Mouse (Mus musculus): ENCODE measurements around the gene Plekhg4.

Gene Plekhg4

DNA sequence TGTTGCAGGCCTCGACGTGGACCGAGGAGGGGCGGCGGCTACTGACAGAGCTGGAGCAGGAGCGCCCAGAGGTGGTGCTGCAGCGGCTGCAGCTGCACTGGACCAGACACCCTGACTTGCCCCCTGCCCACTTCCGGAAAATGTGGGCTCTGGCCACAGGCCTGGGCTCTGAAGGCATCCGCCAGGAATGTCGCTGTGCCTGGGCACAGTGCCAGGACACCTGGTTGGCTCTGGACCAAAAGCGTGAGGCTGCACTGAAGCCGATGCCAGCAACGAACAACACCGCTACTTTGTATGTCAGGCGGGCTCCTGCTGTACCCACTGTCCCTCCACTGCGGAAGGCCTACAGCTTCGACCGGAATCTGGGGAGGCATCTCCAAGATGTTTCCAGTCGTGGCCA lies 5.6 kb downstream of the Plekhg4 start:
- Histone ChIP-seq H3K4me1 (replicated peaks; ENCODE audit: low read depth, low read length) (peaks cover 27% of the 10 kb centered on the region), H3K4me3 (replicated peaks; ENCODE audit: low read length) (peak overlapping the region; percentile 74), H3K27me3 (ENCODE audit: insufficient read depth, low read length) (peaks cover 85% of the 10 kb centered on the region), H3K36me3 (ENCODE audit: insufficient read depth, low read length) (no peaks in the 10 kb centered on the region), H3K9me3 (ENCODE audit: low read length) (peaks cover 10% of the 10 kb centered on the region; the same call in 1 of the 2 replicates)
- TF ChIP-seq NANOG (IDR thresholded peaks at IDR 0.05; ENCODE audit: borderline replicate concordance, low read length) (no peak), POU5F1 (IDR thresholded peaks at IDR 0.05; ENCODE audit: borderline replicate concordance, low read length) (no peak), CTCF (conservative IDR thresholded peaks at IDR 0.05; ENCODE audit: low read length) (no peak)

DNA sequence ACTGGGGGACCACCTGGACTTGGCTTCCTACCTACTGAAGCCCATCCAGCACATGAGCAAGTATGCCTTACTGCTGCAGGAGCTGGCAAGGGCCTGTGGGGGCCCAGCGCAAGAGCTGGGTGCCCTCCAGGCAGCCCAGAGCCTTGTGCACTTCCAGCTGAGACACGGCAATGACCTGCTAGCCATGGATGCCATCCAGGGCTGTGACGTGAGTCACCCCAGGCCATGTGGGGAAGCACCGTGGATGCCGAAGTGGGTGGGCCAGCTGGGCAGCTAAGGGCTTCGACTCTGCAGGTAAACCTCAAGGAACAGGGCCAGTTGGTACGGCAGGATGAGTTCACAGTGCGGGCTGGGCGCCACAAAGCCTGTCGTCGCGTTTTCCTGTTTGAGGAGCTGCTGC lies 7.2 kb downstream of the Plekhg4 start:
- no peak overlapping the region for H3K4me3 ChIP-seq (replicated peaks; ENCODE audit: low read length)
- H3K36me3 ChIP-seq (ENCODE audit: insufficient read depth, low read length): no peaks in the 10 kb centered on the region
- peaks cover 21% of the 10 kb centered on the region for H3K4me1 ChIP-seq (replicated peaks; ENCODE audit: low read depth, low read length)
- no peak for TF ChIP-seq CTCF (conservative IDR thresholded peaks at IDR 0.05; ENCODE audit: low read length)
- no peak for TF ChIP-seq POU5F1 (IDR thresholded peaks at IDR 0.05; ENCODE audit: borderline replicate concordance, low read length)
- TF ChIP-seq NANOG (IDR thresholded peaks at IDR 0.05; ENCODE audit: borderline replicate concordance, low read length): no peak
- H3K27me3 ChIP-seq (ENCODE audit: insufficient read depth, low read length): peaks cover 70% of the 10 kb centered on the region
- peaks cover 3% of the 10 kb centered on the region; the same call in 1 of the 2 replicates for H3K9me3 ChIP-seq (ENCODE audit: low read length)

DNA sequence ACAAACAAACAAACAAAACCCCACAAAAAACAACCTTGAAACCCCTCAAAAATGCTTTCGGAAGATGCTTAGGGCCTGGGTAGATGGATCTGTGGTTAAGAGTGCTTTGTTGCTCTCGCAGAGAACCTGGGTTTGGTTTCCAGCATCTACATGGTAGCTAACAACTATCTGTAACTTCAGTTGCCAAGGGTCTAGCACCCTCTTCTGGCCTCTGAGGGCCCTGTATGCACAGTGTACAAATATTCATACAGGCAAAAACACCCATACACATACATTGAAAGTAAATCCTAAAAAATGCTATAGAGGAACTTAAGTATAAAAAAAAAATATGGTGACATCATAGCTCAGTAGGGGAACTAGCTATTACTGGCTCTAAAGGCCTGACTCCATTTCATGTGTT lies 11.0 kb downstream of the Plekhg4 start:
- peaks cover 10% of the 10 kb centered on the region; the same call in 1 of the 2 replicates for H3K4me1 ChIP-seq (replicated peaks; ENCODE audit: low read depth, low read length)
- no peaks in the 10 kb centered on the region for H3K36me3 ChIP-seq (ENCODE audit: insufficient read depth, low read length)
- H3K4me3 ChIP-seq (replicated peaks; ENCODE audit: low read length): no peak overlapping the region
- TF ChIP-seq POU5F1 (IDR thresholded peaks at IDR 0.05; ENCODE audit: borderline replicate concordance, low read length) (no peak), CTCF (conservative IDR thresholded peaks at IDR 0.05; ENCODE audit: low read length) (peak; percentile 27)
- no peaks in the 10 kb centered on the region for H3K9me3 ChIP-seq (ENCODE audit: low read length)
- H3K27me3 ChIP-seq (ENCODE audit: insufficient read depth, low read length): peaks cover 46% of the 10 kb centered on the region

DNA sequence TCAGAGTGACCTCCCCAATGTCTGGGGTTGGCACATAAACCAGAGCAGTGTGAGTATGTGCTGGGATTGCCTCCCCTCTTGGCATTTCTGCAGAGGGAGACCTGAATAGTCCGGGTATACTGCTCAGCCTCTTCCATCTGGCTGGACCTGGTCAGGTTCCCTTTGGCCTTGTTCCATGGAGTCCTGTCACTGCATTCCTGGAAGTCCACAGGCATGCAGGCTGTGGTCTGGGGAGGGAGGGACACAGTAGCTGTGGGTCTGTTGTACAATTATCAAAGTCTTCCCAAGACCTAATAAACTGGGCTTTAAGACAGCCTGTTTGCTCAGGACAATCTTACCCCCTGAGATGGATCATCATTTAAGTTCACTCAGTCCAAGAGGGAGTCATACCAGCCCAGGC lies 14.1 kb downstream of the Plekhg4 start:
- no peaks in the 10 kb centered on the region for H3K4me1 ChIP-seq (replicated peaks; ENCODE audit: low read depth, low read length)
- H3K36me3 ChIP-seq (ENCODE audit: insufficient read depth, low read length): no peaks in the 10 kb centered on the region
- no peaks in the 10 kb centered on the region; the same call in 1 of the 2 replicates for H3K9me3 ChIP-seq (ENCODE audit: low read length)
- peaks cover 27% of the 10 kb centered on the region for H3K27me3 ChIP-seq (ENCODE audit: insufficient read depth, low read length)
- TF ChIP-seq NANOG (IDR thresholded peaks at IDR 0.05; ENCODE audit: borderline replicate concordance, low read length): no peak
- TF ChIP-seq POU5F1 (IDR thresholded peaks at IDR 0.05; ENCODE audit: borderline replicate concordance, low read length): no peak
- TF ChIP-seq CTCF (conservative IDR thresholded peaks at IDR 0.05; ENCODE audit: low read length): no peak
- no peak overlapping the region for H3K4me3 ChIP-seq (replicated peaks; ENCODE audit: low read length)

DNA sequence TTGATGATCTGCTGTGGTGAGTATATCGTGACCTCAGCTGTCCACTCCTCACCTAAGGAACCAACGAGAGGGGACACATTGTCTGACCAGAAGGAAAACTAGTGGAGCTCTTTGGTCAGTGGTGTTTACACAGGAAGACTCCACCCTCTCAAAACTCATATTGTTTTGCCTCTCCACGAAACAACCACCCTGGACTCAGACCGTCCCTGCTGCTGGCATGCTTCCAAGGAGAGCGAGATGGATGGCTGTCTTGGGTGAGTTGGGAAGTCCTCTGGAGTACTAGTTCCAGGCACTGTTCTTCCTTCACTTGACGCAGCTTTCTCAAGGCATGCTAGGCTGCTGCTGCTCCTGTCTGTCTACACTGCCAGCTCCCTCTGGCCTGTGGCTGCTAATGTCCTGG lies 16.0 kb downstream of the Plekhg4 start:
- Histone ChIP-seq H3K36me3 (ENCODE audit: insufficient read depth, low read length) (no peaks in the 10 kb centered on the region), H3K4me1 (replicated peaks; ENCODE audit: low read depth, low read length) (peaks cover 14% of the 10 kb centered on the region), H3K27me3 (ENCODE audit: insufficient read depth, low read length) (peaks cover 30% of the 10 kb centered on the region), H3K9me3 (ENCODE audit: low read length) (no peaks in the 10 kb centered on the region; the same call in 1 of the 2 replicates), H3K4me3 (replicated peaks; ENCODE audit: low read length) (no peak overlapping the region)
- TF ChIP-seq NANOG (IDR thresholded peaks at IDR 0.05; ENCODE audit: borderline replicate concordance, low read length) (no peak), CTCF (conservative IDR thresholded peaks at IDR 0.05; ENCODE audit: low read length) (no peak), POU5F1 (IDR thresholded peaks at IDR 0.05; ENCODE audit: borderline replicate concordance, low read length) (no peak)

DNA sequence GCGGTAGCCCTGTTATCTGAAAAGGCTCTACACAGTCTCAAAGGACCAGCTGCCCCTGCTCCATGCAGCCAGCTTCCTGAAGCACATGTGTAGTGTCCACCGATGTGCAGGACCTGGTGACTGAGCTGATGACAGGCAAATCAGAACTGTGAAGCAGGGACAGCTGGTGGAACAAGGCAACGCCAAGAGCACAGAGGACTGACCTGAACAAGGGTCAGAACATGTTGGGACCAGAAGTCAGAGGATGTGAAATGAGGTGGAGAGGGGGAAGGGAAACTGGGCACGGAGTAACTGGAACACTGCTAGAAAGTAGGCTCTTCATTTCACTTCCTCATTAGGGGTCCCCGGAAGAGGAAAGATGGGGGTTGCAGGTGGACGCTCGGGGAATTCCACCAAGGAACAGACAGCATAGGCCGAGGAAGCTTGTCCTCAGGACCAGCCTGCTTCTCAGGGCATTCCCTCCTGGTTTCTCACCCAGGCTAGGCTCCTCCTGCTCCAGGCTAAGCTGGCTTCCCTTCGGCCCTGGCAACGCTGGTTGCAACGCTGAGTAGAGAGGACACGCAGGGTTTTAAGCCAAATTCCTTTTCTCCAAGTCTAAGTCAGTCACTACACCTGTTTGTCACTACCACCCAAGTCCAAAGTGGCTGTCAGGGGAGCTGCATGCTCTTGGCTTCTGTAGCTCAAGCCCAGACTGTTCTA lies 20.2 kb downstream of the Plekhg4 start:
- H3K4me1 ChIP-seq (replicated peaks; ENCODE audit: low read depth, low read length): peaks cover 54% of the 10 kb centered on the region

DNA sequence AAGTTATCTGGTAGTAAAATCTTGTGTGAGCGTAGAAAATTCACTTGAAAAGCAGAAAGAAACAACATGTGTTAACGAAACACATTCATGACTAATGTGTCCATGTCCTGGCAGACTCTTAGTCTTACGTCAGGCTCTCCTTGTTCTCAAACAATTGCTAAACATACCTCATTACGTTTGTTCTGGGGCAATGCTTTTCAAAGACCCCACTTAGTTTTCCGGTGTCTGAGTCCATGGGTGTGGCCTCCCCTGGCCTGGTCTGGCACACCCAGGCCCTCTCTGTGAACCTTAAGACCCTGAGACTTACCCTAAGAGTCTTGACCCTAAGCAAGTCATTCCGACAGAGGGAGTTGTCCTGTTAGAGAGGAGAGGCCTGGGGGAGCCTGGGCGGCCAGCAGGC lies 20.8 kb downstream of the Plekhg4 start:
- Histone ChIP-seq H3K36me3 (ENCODE audit: insufficient read depth, low read length) (no peaks in the 10 kb centered on the region), H3K27me3 (ENCODE audit: insufficient read depth, low read length) (peaks cover 22% of the 10 kb centered on the region), H3K4me3 (replicated peaks; ENCODE audit: low read length) (no peak overlapping the region), H3K4me1 (replicated peaks; ENCODE audit: low read depth, low read length) (peaks cover 56% of the 10 kb centered on the region), H3K9me3 (ENCODE audit: low read length) (no peaks in the 10 kb centered on the region; the same call in 1 of the 2 replicates)
- TF ChIP-seq NANOG (IDR thresholded peaks at IDR 0.05; ENCODE audit: borderline replicate concordance, low read length): no peak
- TF ChIP-seq CTCF (conservative IDR thresholded peaks at IDR 0.05; ENCODE audit: low read length): no peak
- no peak for TF ChIP-seq POU5F1 (IDR thresholded peaks at IDR 0.05; ENCODE audit: borderline replicate concordance, low read length)

More for the DNA sequence above, 20.2 kb downstream of the Plekhg4 start:
- TF ChIP-seq POU5F1 (IDR thresholded peaks at IDR 0.05; ENCODE audit: borderline replicate concordance, low read length) (no peak), NANOG (IDR thresholded peaks at IDR 0.05; ENCODE audit: borderline replicate concordance, low read length) (no peak), CTCF (conservative IDR thresholded peaks at IDR 0.05; ENCODE audit: low read length) (no peak)
- H3K36me3 ChIP-seq (ENCODE audit: insufficient read depth, low read length): no peaks in the 10 kb centered on the region
- H3K4me3 ChIP-seq (replicated peaks; ENCODE audit: low read length): no peak overlapping the region
- H3K9me3 ChIP-seq (ENCODE audit: low read length): no peaks in the 10 kb centered on the region; the same call in 1 of the 2 replicates
- H3K27me3 ChIP-seq (ENCODE audit: insufficient read depth, low read length): peaks cover 22% of the 10 kb centered on the region

DNA sequence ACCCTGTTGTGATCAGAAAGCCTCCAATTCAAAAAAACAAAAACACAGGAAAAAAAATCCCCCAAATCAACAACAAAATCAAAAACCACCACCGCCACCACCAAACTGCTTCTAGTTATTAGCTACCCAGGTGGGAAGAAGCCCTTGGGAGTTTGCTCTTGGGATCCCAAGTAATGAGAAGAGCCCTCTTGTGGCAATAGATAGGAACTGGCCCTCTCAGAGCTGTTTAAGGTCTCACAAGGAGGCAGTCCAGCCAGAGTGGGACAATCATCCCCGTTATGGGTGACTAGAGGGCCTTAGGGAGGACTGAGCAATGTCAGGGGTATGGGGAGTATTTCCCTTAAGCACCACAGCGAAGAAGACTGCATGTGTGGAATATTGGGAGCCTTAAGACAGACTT lies 24.7 kb downstream of the Plekhg4 start:
- Histone ChIP-seq H3K36me3 (ENCODE audit: insufficient read depth, low read length) (no peaks in the 10 kb centered on the region), H3K4me1 (replicated peaks; ENCODE audit: low read depth, low read length) (peaks cover 69% of the 10 kb centered on the region), H3K4me3 (replicated peaks; ENCODE audit: low read length) (no peak overlapping the region), H3K9me3 (ENCODE audit: low read length) (no peaks in the 10 kb centered on the region), H3K27me3 (ENCODE audit: insufficient read depth, low read length) (peaks cover 12% of the 10 kb centered on the region)
- TF ChIP-seq NANOG (IDR thresholded peaks at IDR 0.05; ENCODE audit: borderline replicate concordance, low read length): no peak
- TF ChIP-seq CTCF (conservative IDR thresholded peaks at IDR 0.05; ENCODE audit: low read length): peak; percentile 94

DNA sequence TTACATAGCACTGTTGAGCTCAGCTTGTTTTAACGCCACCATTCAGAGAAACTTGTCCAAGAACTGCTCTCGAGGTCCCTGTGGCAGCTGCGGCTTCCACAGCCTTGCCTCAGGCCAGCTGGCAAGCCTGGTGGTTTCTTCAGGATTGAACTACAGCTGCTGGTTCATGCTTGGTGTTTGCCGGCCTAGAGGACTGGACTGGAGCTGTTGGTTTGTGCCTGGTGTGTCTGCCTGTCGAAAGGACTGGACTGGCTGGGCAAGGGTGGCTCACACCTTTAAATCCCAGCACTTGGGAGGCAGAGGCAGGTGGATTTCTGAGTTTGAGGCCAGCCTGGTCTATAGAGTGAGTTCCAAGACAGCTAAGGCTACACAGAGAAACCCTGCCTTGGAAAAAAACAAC lies 26.9 kb downstream of the Plekhg4 start:
- Histone ChIP-seq H3K27me3 (ENCODE audit: insufficient read depth, low read length) (peaks cover 4% of the 10 kb centered on the region), H3K36me3 (ENCODE audit: insufficient read depth, low read length) (no peaks in the 10 kb centered on the region), H3K4me3 (replicated peaks; ENCODE audit: low read length) (no peak overlapping the region), H3K9me3 (ENCODE audit: low read length) (no peaks in the 10 kb centered on the region), H3K4me1 (replicated peaks; ENCODE audit: low read depth, low read length) (peaks cover 46% of the 10 kb centered on the region)
- TF ChIP-seq POU5F1 (IDR thresholded peaks at IDR 0.05; ENCODE audit: borderline replicate concordance, low read length) (no peak), CTCF (conservative IDR thresholded peaks at IDR 0.05; ENCODE audit: low read length) (no peak), NANOG (IDR thresholded peaks at IDR 0.05; ENCODE audit: borderline replicate concordance, low read length) (no peak)

Measured in E14TG2a.4 (cell line).